Mouse (Mus musculus) NIH3T3 (cell line): ENCODE data around the gene Itch.
A peak's percentile ranks its signal among the peaks of the same experiment; 100 is the strongest.
"Not testable (repeated sequence)": the region's sequence is repeated elsewhere in the genome, so short reads cannot be mapped to it uniquely, and the experiment has no call there.

Experiments
- DNase-seq: peaks from one replicate; pipeline ENCODE4 v3.0.0-alpha.2; 2012; ENCODE audit warnings: low read depth

Itch gene

DNA sequence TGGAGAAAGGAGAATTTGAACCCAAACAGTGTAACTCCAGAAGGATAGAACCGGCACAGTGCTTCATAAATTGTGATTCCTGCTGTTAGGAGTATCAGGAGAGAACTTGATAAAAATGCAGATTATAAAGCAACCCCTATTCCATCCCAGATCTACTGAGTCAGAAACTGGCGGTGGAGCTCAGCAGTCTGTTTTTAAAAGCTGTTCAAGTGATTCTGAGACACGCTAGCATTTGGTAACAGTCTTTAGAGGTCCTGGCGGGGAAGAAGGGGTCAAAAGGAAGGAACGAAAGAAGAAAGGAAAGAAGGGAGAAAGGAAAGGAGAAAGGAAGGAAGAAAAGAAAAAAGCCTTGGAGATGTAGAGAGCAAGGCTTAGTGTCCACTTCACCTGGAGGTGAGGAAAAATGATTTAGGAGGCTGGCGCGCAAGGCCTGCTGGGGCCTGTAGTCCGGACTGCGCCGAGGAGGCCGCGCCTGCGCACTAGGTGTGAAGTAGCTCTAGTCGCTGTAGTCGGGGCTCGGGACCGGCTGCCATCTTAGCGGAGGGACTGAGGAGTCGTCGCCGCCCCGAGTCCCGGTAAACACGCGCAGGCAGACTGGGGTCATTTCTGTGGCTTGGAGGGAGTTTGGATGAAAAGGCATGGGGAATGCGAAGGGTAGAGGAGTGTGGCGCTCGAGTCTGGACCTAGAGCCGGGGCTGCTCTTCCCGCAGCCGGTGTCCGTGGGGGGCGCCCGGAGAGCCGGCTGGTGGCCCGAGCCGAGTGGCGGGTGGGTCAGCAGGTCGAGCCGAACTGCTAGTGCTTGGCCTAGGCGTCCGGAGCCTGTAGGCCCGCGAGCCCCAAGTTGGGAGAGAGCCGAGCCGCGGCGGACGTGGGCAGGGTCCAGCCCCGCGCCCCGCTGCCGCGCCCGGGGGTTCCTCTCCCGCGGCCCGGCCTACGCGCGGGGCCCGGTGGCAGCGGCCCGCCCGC is at the start of gene Itch:
Gene Itch (plus strand): TSS at position 499 of the 966 bp plus-strand sequence.
- DNase-seq: peak; percentile 96

DNA sequence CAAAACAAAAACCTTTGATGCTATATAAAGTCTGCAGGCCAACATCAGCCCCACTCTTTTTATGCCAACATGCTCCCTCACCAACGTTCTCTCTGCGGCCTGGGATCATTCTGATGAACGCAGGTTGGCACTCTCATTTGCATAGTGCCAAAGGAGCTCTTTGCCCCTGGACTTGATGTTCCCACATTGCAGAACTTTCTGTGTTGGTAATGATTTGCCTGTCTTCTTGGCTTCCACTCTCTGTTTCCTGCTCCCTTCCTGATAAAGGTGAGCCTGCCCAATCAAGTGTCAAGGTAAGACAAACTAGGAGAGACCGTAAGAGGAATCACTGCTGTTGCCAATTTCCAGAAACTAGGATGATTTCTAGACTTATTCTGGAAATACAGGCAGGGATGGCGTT is 48.8 kb upstream of the Itch start:
- no peak for DNase-seq

DNA sequence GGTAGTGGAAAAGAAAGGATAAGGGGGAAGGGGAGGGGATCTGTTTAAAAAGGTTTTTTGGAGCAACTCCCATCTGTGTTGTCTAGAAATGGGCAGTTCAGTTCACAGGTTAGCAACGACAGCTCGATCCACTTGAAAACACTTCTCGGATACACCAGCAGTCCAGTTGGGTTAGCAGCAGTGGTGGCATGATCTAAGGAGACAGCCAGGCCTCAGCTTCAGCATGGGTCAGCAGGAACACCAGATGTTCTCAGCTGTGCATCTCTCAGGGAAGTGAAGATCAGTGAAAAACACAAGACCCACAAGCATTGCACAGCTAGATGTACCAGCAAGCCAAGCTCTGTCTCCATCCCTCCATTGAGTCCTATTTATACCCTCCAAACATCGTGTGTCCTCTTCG is 47.0 kb upstream of the Itch start:
- DNase-seq: no peak

DNA sequence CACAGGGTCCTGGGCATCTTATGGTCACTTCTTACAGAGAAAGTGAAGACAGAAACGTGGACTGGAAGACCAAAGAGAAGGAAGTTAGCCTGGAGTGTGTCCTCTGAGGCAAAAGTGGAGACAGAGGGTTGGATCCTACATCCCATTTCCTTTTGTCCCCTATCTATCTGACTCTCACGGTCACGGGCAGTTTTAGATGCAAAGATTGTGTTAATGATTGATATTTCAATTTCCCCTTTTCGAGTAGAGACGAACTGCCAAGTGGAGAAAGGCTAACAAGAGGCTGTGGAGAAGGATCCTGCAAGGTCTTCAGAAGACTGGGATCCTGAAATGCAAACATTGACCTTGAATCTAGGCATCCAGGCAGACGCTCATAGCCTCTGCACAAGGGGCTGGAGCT is 45.0 kb upstream of the Itch start:
- no peak for DNase-seq

DNA sequence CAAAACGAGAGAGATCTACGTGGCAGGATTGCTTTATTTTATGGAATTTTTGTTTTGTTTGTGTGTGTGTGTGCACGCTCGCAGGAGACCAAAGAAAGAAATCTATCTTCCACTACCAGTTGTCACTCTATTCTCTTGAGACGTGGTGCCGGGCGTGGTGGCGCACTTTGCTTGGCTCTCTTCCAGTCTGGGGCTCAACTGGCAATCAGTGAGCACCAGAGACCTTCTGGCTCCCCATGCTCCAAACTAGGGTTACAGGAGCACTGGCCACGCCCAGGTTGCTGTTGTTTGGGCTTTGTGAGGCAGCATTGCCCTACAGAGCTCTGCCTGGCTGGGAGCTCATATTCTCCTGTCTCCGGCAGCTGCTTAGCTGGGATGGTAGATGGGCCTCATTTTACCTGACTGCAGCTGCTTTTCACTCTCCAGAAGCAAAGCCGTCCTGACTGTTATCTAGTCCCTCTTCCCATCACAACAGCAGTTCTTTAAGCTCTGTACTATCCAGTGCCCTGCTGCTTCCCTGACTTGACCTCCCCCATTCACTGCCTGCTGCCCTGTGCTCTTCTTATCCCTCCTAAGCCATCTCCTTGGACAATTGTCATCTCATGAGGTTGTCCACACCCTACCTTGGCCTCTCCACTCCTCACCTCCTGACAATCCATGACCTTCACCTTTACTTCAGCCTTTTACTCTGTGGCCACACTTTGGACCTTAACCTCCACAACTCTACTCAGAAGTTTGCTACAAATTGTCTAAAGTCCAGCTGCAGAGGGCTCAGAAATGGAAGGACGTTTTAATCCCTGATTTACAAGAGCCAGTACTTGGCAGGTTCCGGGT is 42.2 kb upstream of the Itch start:
- DNase-seq: peak; percentile 42

DNA sequence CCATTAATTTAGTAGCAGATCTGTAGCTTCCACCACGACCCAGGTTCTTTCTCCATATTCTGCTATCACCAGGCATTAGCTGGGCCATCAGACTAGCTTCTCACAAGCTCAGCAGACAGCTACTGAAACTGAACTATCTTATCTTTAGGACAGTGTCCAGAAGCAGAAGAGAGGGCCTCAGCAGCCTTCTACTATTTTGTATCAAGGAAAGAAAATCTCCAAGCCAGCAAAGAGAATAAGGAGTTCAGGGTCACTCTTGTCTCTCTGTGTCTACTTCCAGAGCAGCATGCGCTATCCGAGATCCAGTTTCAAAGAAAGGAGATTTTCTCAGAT is 41.6 kb upstream of the Itch start:
- DNase-seq: no peak

DNA sequence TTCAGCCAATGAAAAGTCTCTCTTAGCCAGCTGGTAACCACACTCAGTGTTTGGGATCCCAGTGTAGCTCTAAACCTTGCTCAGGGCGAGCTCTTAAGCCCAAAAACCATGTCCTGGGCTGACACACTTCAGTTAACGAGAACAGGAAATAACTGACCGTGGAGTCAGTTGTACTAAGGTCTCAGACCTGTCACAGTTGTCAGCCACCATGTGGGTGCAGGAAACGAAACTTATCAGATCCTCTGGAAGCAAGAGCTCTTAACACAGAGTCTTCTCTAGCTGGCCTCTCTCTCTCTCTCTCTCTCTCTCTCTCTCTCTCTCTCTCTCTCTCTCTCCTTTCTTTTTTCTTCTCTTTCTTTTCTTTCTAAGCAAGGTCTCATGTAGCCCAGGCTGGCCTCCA is 39.9 kb upstream of the Itch start:
- DNase-seq: no peak

DNA sequence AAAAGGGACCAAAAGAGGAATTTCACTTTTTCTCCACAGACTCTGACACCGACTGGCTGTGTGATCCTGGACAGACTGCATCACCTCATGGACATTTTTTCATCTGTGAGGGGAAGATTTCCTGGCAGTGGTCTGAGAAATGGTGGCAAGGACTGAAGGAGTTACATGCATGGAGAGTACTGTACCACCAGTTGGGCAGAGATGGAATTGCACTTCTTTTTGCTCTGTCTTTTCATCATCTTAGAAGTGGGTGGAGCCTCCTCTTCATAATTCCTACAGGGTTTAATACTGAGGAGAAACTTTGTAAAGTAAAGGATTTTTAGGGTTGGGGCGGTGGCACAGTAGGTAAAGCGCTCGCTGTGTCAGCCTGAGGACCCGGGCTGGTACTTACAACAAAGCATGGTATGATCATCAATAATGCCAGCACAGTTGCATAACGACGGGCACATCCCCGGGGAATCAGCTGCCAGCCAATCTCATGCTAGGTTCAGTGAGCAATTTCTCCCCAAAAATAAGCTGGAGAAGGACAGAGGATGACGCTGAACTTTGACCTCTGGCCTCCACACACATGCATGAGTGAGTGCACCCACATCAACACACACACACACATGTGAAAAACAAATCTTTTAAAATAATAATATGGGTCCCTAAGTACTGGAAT is 34.5 kb upstream of the Itch start:
- peak; percentile 61 for DNase-seq

DNA sequence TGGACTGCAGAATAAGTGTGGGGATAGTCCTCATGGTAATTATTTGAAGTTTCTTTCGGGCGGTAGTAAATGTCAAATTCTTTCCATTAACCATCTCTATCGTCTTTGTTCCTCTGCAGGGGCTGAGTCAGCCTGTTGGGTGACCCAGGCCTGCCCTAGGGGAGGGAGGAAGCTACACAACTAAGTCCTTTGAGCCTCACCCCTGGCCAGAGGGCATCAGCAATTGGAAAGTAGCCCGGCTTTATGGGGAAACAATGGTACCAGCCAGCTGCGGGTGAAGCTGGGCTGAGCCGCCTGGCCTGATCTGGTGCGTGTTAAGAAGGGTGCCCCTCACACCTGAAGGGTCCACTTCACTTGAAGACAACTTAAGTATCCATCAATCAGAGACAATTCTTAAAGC is 33.9 kb upstream of the Itch start:
- no peak for DNase-seq

DNA sequence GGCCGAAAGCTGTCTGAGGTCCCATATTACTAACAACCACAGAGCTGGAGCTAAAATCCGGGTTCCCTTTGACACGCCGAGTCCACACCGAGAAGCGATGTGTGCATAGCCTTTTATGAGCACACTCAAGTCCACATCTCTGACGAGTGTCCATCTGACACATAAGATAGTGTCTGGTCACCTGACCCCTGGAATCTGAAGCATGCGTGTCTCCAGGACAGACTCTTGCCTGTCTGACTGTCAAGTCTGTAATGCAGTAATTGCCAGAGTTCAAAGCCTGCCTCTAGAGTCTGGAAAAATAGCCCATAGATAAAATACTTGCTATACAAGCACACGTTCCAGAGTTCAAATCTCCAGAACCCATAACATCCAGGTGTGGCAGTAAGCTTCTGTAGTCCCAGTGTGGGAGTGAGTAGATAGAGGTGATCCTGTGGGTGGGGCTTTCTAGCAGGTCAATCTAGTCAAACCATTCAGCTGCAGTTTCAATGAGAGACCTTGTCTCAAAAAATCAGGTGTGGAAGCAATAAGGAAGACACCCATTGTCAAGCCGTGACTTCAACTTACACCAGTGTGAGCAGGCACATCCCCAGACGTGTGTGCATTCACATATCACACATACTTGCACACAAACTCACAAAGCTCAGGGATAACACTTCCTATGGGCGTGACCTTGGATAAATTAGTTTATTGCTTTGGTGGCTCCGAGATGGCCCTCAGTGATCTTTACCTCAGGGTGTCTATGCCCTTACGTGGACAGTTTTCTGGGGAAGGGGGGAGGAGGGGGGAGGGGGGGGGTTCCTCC is 33.1 kb upstream of the Itch start:
- DNase-seq: no peak

DNA sequence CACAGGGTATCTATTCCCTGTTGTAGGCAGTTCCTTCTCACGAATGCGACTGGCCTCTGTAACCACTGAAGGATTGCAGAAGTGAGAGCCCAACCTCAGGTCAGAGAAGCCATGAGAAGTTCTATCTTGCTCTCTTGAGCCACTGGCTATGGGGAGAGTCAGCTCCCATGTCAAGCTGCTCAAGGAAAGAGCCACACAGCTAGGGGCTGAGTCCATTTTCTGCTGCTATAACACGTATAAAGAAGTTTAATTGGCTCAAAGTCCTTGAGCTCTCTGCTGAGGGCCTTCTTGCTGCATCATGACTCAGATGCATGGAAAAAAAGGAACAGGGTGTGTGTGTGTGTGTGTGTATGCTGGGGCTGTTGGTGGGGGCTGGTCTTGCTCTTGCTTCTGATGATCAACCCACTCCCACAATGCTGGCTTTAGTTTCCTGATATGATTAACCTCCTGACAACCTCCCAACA is 32.5 kb upstream of the Itch start:
- DNase-seq: no peak

DNA sequence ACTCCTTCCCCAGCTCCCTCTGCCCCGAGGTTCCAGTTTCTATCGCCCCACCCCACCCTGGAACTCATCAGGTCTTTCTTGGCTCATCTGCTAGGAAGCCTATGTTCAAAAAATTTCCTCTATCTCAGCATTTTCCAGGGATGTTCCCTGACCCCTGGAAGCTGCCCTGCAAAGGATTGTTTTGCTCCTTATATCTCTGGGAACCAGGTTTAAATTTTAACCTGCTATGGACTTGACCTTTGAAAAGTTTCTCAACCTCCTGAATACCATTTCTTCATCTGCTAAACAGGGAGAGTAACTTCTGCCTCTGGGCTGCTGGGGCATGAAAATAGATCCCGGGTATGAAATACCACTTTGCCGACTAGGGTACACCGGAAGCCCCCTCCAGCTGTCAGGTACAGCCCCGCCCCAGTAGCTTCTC is 31.5 kb upstream of the Itch start:
- DNase-seq: no peak

DNA sequence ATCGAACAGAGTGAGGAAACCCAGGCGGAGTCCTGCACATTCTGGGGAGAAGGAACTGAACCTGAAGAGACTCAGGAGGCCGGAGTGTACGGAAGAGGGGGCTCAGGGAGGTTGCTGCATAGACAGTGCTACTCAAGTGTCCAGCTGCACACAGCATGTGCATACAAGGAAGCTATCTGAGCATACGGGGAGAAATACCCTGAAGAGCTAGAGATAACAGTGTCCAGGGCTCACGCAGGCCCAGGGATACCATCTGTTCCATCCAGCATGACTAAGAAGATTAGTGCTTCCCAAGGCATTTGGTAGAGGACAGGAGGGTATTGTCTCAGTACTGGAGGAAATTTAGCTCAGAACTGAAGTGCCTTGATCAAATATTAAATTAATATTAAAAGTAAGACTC is 29.7 kb upstream of the Itch start:
- DNase-seq: no peak

DNA sequence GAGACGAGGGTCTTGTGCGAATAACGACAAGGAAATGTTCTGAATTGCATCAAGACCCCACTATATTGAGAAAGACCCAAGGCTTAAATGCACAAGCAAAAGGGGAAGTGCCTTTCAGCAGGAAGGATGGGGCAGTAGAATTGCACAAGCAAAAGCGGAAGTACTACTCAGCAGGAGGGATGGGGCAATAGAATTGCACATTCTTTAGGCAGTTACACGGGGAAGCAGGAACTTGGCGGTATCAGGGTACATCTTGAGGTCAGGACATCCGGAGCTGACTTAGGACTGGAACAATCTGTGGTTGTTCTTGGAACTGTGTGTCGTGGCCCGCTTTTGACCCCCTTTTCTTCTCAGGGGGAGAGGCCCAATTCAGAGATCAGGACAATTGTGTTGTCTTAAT is 26.0 kb upstream of the Itch start:
- DNase-seq: not testable (repeated sequence)

DNA sequence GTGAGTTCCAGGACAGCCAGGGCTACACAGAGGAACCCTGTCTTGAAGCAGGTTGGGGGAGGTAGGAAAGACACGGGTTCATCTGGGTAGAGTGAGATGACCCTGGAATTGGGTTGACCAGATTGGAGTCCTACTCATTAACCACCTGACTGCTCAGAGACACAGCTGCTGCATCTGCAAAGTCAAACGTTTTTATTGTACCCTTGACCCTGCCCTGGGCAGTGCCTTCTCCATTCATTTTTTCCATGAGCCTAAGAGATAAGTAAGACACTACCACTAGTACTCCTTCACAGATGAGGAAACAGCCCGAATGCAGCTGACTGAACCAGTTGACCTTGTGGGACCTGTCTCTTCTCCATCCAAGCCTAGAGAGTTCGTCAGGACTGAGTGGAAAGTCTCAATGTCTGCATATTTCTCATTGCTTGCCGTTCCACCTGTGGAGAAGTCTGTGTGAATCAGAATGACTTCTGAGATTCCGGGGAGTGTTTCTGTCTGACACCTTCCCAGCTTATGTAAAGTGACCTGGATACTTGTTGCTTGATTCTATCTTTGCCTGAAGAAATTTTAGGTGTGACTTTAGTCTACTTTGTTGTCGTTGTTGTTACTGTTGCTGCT is 18.0 kb upstream of the Itch start:
- DNase-seq: no peak

DNA sequence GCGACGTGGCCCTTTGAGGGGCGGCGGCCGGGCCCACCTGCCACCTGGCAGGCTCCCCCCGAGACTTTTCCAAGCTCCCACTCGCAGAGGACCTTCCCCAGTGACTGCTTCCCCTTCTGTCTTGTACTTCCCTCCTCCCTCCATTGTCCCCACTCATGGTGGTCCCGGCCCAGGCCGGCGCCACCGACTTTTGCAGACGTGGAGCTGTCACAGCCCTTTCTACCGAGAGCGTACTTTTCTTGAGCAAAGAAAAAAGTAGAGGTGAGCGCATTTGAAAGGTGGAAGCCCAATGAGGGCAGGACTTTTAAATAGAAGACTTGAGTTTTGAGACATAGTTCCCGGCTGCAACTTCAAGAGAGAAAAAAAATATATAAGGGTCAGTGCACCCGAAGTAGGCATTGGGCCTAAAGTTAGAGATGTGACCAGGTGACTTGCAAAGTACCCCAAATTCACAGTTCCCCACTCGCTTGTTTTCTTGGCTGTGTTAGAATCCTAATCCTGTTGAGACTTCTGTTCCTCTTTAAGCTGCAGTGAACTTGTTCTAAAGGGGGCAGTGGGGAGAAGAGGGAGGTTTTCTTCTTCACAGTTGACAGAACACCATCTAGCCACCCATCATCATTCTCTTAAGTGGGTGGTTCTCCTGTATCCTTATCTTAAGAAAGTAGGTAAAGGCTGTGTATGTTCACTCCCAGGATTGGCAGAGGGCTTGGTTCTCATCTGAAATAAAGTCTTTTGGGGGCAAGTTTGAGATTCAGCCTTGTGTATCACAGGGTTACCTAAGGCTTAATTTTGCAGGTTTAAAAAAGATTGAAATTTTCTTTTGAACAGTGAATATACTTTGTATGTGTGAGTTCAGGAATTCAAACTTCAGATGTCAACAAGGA is 910 bp downstream of the Itch start:
- no peak for DNase-seq

DNA sequence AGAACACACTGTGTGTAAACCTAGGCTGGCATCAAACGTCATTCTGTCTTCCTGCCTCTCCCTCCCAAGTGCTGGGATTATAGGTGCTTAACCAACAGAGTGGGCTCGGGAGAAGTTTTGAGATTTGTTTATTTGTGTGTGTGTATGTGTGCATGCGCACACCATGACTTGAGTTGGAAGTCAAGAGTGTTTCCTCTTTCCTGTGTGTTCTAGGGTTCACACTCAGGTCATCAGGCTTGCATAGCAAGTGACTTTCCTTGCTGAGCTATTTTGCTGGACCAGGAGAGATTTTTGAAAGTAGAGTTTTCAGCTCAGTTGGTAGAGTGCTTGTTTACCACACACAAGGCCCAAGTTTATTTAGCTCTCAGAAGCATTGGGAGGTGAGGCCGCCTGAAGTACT is 1.8 kb downstream of the Itch start:
- no peak for DNase-seq

DNA sequence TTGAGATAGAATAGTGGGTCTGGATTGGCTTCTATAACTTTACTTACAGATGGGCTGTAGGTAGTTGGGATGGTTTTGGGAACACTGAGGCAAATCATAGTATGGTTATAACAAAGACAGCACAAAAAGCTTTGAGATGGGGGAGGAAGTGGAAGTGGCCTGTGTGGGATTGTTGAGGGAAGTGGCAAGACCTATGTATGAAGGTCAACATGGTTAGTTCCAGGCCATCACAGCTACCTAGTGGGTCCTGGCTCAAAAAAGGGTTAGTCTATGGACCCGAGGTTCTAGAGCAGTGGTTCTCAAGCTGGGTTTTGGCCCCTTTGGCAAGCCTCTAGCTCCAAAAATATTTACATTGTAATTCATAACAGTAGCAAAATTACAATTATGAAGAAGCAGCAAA is 2.2 kb downstream of the Itch start:
- DNase-seq: no peak

DNA sequence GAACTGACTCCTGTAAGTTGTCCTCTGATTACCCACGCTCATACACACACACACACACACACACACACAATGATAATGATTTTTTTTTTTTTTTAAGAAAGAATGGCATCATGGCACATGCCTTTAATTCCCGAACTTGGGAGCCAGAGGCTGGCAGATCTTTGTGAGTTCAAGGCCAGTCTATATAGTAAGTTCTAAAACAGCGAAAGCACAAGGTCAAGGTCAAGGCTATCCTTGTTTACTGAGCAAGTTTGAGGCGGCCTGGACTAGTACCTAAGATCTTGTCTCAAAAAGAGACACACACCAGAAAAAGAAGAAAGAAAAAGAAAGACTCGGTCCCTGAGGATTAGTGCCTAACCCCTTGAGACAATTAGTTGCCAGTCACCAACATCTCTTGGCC is 7.7 kb downstream of the Itch start:
- no peak for DNase-seq

DNA sequence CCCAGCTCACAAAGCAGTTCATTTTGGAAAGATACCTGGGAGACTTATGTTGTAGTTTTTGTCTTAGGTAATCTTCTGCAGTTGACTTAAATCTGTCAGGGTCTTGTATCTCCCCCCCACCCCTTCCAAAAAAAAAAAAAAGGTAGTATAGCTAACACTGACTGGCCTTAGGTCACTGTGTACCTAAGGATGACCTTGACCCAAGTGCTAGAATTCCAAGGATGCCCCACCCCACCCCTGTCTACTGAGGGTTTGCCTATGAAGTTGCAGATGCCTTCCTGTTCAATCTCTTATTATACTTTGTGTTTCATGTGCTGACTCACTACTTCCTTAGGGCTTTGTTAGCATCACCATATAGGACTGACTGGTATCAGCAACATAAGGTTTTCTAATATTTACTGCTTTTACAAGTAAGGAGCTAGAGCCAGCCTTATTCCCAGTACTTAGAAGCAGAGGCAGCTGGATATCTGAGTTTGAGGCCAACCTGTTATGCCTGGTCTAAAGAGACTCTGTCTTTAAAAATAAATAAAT is 8.8 kb downstream of the Itch start:
- no peak for DNase-seq
